Mouse (Mus musculus): ENCODE measurements around the gene Dhdh. TPM values are rescaled to one million over a fixed set of nuclear protein-coding genes. Genes with fewer than 3 reads are reported as not detected.
"Not testable (repeated sequence)": the region's sequence is repeated elsewhere in the genome, so short reads cannot be mapped to it uniquely, and the experiment has no call there.

Dhdh gene
- 1.1 and 1.5 TPM in 2 replicates for polyA plus RNA-seq (2015; fragmentation: Nextera tagmentation; extraction: Ambion mirVana)

GRCm38 (mm10) chr7:45488293-45489204 is at the start of gene Dhdh:
TSS of gene Dhdh (minus strand) at chr7:45488805.
- peak; percentile 32 for DNase-seq (ENCODE audit: low spot score)

GRCm38 (mm10) chr7:45537602-45538001 is 49.0 kb upstream of the Dhdh start:
- DNase-seq (ENCODE audit: low spot score): no peak

- no peak for DNase-seq (ENCODE audit: low spot score)
Measured at GRCm38 (mm10) chr7:45535676-45536075, 47.1 kb upstream of the Dhdh start.

- DNase-seq (ENCODE audit: low spot score): no peak
Measured at GRCm38 (mm10) chr7:45530643-45531042, 42.0 kb upstream of the Dhdh start.

GRCm38 (mm10) chr7:45529461-45529860 is 40.9 kb upstream of the Dhdh start:
- DNase-seq (ENCODE audit: low spot score): no peak

- not testable (repeated sequence) for DNase-seq (ENCODE audit: low spot score)
Measured at GRCm38 (mm10) chr7:45527169-45527568, 38.6 kb upstream of the Dhdh start.

- peak; percentile 48 for DNase-seq (ENCODE audit: low spot score)
Measured at GRCm38 (mm10) chr7:45526474-45527120, 38.0 kb upstream of the Dhdh start.

- peak; percentile 95 for DNase-seq (ENCODE audit: low spot score)
Measured at GRCm38 (mm10) chr7:45525809-45526473, 37.3 kb upstream of the Dhdh start, which contains the start of the genes Ppp1r15a and Plekha4. TSS of gene Ppp1r15a (minus strand) at chr7:45526268. TSS of gene Plekha4 (plus strand) at chr7:45526330.

GRCm38 (mm10) chr7:45524841-45525621 is 36.4 kb upstream of the Dhdh start:
- DNase-seq (ENCODE audit: low spot score): no peak

GRCm38 (mm10) chr7:45523678-45524170 is 35.1 kb upstream of the Dhdh start:
- DNase-seq (ENCODE audit: low spot score): no peak

GRCm38 (mm10) chr7:45522957-45523676 is 34.5 kb upstream of the Dhdh start:
- no peak for DNase-seq (ENCODE audit: low spot score)

GRCm38 (mm10) chr7:45522194-45522752 is 33.7 kb upstream of the Dhdh start:
- DNase-seq (ENCODE audit: low spot score): no peak

- DNase-seq (ENCODE audit: low spot score): peak; percentile 94
Measured at GRCm38 (mm10) chr7:45521728-45522184, 33.2 kb upstream of the Dhdh start.

GRCm38 (mm10) chr7:45520605-45521004 is 32.0 kb upstream of the Dhdh start:
- no peak for DNase-seq (ENCODE audit: low spot score)

GRCm38 (mm10) chr7:45519345-45520120 is 30.9 kb upstream of the Dhdh start:
- peak; percentile 69 for DNase-seq (ENCODE audit: low spot score)

GRCm38 (mm10) chr7:45518618-45519017 is 30.0 kb upstream of the Dhdh start:
- no peak for DNase-seq (ENCODE audit: low spot score)

- DNase-seq (ENCODE audit: low spot score): not testable (repeated sequence)
Measured at GRCm38 (mm10) chr7:45516846-45517245, 28.2 kb upstream of the Dhdh start.

- DNase-seq (ENCODE audit: low spot score): peak; percentile 46
Measured at GRCm38 (mm10) chr7:45515436-45515835, 26.8 kb upstream of the Dhdh start.

GRCm38 (mm10) chr7:45514411-45514810 is 25.8 kb upstream of the Dhdh start:
- no peak for DNase-seq (ENCODE audit: low spot score)
